Mouse (Mus musculus): Measurements from ENCODE around the gene Skap1. TPM values are rescaled to one million over a fixed set of nuclear protein-coding genes. Genes with fewer than 3 reads are reported as not detected.
A peak's percentile ranks its signal among the peaks of the same experiment; 100 is the strongest.

The Skap1 gene
- total and polyA plus RNA-seq, 3 experiments = 0.25 to 0.98 TPM; not detected in 1

DNA sequence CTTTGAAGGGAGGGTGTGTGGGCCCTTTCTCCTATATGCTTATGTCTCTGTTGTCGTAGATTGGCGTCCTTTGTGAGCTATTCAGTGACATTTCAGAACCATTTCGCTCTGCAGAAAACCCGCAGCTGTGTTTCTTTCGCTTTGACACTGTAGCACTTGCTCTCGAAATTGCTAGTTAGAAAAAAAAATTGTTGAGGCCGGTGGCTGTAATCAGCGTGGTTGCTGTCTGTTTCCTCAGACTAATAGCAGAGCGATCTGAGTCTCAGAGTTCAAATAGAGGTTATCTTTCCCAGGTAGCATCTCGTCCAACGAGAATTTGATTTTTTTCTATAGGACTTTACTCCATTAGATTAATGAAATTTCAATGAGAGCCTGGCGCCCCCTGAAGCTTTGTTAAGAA, 131.5 kb downstream of the Skap1 start:
- intact Hi-C loops (cut with DNase I) = no loop called here
- Histone ChIP-seq H3K36me3 (ENCODE audit: control insufficient read depth, insufficient read depth, low read length) (no peaks in the 10 kb centered on the region; the same call in 1 of the 2 replicates), H3K79me2 (replicated peaks; ENCODE audit: control insufficient read depth, insufficient read depth, low read length) (no peaks in the 10 kb centered on the region), H3K4me1 (ENCODE audit: control insufficient read depth, insufficient read depth, low read length) (no peaks in the 10 kb centered on the region), H3K27me3 (ENCODE audit: control insufficient read depth, insufficient read depth, low read length) (no peaks in the 10 kb centered on the region), H3K27ac (no peak overlapping the region), H3K4me3 (no peak overlapping the region), H3K9ac (ENCODE audit: low read depth, low read length) (no peak overlapping the region)
- WGBS = 53% methylated on average over 12 of the region's 12 CpGs
- DNase-seq = no peak
- TF ChIP-seq POLR2A (IDR thresholded peaks at IDR 0.05; ENCODE audit: insufficient read depth, low read depth, low read length) (no peak), CTCF (IDR thresholded peaks at IDR 0.05) (no peak), EP300 (IDR thresholded peaks at IDR 0.05; ENCODE audit: insufficient read depth, low read depth, low read length) (no peak)

DNA sequence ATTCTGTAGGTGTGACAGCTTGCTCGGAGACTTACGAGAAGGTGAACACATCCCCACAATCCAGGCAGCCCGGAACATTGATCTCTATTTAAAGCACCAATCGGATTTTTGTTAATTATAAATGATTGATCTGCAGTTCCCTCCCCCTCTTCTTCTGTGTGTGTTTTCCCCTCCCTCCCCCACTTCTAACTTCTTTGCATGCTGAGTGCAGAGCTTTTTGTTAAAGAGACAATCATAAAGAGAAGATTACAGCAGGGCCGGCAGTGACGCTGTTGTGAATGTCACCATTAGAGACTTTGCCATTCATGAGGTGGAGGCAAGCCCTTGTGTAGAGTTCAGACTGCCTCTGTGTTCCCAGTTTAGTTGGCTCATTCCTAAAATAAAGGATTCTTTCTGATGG, 131.9 kb downstream of the Skap1 start:
- Histone ChIP-seq H3K27ac (no peak overlapping the region), H3K36me3 (ENCODE audit: control insufficient read depth, insufficient read depth, low read length) (no peaks in the 10 kb centered on the region; the same call in 1 of the 2 replicates), H3K4me3 (no peak overlapping the region), H3K27me3 (ENCODE audit: control insufficient read depth, insufficient read depth, low read length) (no peaks in the 10 kb centered on the region), H3K79me2 (replicated peaks; ENCODE audit: control insufficient read depth, insufficient read depth, low read length) (no peaks in the 10 kb centered on the region), H3K9ac (ENCODE audit: low read depth, low read length) (no peak overlapping the region), H3K4me1 (ENCODE audit: control insufficient read depth, insufficient read depth, low read length) (no peaks in the 10 kb centered on the region)
- WGBS = 57% methylated on average over 6 of the region's 6 CpGs
- no peak for TF ChIP-seq EP300 (IDR thresholded peaks at IDR 0.05; ENCODE audit: insufficient read depth, low read depth, low read length)
- intact Hi-C loops (cut with DNase I) = no loop called here
- no peak for DNase-seq

DNA sequence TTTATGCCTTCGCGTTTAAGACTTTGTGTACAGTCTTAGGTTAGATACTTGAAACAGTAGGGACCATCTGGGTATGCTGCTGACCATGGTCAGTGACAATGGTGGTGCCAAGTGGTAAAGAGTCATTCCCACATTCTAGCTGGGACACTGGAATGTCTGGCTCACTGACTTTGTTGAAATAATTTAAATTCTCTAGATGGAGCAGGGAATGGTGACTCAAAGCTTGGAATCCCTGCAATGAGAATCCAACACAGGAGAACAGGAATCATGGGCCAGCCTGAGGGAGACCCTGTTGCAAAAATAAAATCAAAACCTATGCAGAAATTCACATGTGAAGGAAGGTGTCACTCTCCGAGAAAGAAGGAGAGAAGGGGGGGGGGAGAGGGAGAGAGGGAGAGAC, 138.4 kb downstream of the Skap1 start:
- no peaks in the 10 kb centered on the region; the same call in 1 of the 2 replicates for H3K27me3 ChIP-seq (ENCODE audit: control insufficient read depth, insufficient read depth, low read length)
- H3K9ac ChIP-seq (ENCODE audit: low read depth, low read length) = no peak overlapping the region
- no peak for DNase-seq
- H3K36me3 ChIP-seq (ENCODE audit: control insufficient read depth, insufficient read depth, low read length) = no peaks in the 10 kb centered on the region
- intact Hi-C loops (cut with DNase I) = no loop called here
- H3K79me2 ChIP-seq (replicated peaks; ENCODE audit: control insufficient read depth, insufficient read depth, low read length) = no peaks in the 10 kb centered on the region
- H3K4me1 ChIP-seq (ENCODE audit: control insufficient read depth, insufficient read depth, low read length) = peaks cover 2% of the 10 kb centered on the region; the same call in 1 of the 2 replicates
- no peak overlapping the region for H3K4me3 ChIP-seq
- TF ChIP-seq EP300 (IDR thresholded peaks at IDR 0.05; ENCODE audit: insufficient read depth, low read depth, low read length) (no peak), CTCF (IDR thresholded peaks at IDR 0.05) (no peak), POLR2A (IDR thresholded peaks at IDR 0.05; ENCODE audit: insufficient read depth, low read depth, low read length) (no peak)
- 79% methylated on average over 3 of the region's 3 CpGs for WGBS
- no peak overlapping the region for H3K27ac ChIP-seq

DNA sequence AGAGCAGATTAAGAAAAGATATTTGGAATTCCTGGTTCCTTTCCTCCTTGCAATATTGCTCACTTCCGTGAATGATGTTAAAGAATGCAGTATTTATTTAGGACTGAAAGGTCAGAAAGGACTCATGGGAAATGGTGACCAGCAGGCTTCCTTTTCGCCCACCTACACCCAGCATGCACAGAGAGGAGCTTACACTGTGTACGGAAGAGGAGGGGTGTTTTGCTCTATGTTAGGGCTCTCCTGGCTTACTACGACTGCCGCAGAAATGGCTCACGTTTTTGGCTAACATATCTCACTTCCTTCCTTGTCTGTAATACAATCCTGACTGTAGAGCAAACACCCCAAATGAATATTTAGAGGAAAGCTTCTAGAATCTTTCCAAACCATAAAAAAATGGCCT, 139.9 kb downstream of the Skap1 start:
- 34% methylated on average over 6 of the region's 6 CpGs for WGBS

DNA sequence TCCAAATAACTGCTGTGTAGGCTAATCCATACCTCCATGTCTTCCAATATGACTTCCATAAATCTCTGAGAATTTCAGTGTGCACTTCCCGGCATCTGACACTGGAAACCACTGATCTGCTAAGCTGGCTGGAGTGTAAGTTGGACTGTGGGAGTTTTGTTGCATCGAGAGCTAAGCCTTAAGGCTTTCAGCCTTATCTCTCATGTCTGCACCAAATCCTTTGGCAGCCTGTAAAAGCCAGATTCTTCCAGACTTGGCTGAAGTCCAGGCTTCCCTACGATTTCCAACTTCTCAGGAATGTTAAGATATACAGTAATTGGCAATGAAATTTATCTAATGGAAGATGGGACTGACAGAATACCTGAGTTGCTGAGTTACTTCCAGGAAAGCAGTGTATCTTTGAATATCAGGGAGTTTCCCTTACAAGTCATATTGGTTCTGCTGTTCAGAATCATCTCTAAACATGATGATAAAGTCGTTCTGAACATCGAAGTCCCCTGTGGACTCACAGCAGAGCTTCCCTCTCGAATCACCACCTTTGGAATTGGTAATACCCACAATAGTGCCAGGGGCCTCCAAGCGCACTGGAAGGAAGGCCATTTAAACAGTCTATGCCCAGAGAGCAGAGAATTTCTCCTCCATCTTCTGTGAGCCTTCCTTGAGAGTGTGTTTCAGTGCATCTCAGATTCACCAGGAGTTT, 140.5 kb downstream of the Skap1 start:
- intact Hi-C loops (cut with DNase I) = no loop called here

More for the DNA sequence above, 139.9 kb downstream of the Skap1 start:
- peaks cover 2% of the 10 kb centered on the region; the same call in 1 of the 2 replicates for H3K4me1 ChIP-seq (ENCODE audit: control insufficient read depth, insufficient read depth, low read length)
- no peak for DNase-seq
- no peaks in the 10 kb centered on the region for H3K79me2 ChIP-seq (replicated peaks; ENCODE audit: control insufficient read depth, insufficient read depth, low read length)
- no peak overlapping the region for H3K4me3 ChIP-seq
- no peak overlapping the region for H3K9ac ChIP-seq (ENCODE audit: low read depth, low read length)
- H3K36me3 ChIP-seq (ENCODE audit: control insufficient read depth, insufficient read depth, low read length) = no peaks in the 10 kb centered on the region
- peak overlapping the region; percentile 26 for H3K27ac ChIP-seq
- intact Hi-C loops (cut with DNase I) = no loop called here
- TF ChIP-seq EP300 (IDR thresholded peaks at IDR 0.05; ENCODE audit: insufficient read depth, low read depth, low read length) = no peak
- TF ChIP-seq POLR2A (IDR thresholded peaks at IDR 0.05; ENCODE audit: insufficient read depth, low read depth, low read length) = no peak
- no peaks in the 10 kb centered on the region; the same call in 1 of the 2 replicates for H3K27me3 ChIP-seq (ENCODE audit: control insufficient read depth, insufficient read depth, low read length)

DNA sequence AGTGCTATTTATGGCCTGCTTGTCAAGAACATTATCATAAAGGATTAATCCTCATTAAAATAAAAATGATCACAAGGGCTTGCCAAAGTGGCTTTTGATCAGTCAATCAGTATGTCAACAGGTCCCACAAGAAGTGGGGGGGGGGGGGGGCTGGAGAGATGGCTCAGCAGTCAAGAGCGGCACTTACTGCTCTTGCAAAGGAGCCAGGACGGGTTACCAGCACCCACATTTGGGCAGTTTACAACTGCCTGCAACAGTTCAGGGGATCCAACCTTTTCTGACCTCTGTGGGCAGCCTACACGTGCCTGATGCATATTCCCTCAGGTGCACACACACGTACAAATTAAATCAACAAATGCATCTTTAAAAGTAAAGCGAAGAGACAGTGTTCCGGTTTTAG, 141.1 kb downstream of the Skap1 start:
- intact Hi-C loops (cut with DNase I) = no loop called here
- Histone ChIP-seq H3K27ac (no peak overlapping the region), H3K36me3 (ENCODE audit: control insufficient read depth, insufficient read depth, low read length) (no peaks in the 10 kb centered on the region), H3K27me3 (ENCODE audit: control insufficient read depth, insufficient read depth, low read length) (no peaks in the 10 kb centered on the region; the same call in 1 of the 2 replicates), H3K79me2 (replicated peaks; ENCODE audit: control insufficient read depth, insufficient read depth, low read length) (no peaks in the 10 kb centered on the region), H3K9ac (ENCODE audit: low read depth, low read length) (no peak overlapping the region), H3K4me1 (ENCODE audit: control insufficient read depth, insufficient read depth, low read length) (peaks cover 2% of the 10 kb centered on the region; the same call in 1 of the 2 replicates), H3K4me3 (no peak overlapping the region)
- no peak for DNase-seq
- TF ChIP-seq CTCF (IDR thresholded peaks at IDR 0.05) (no peak), EP300 (IDR thresholded peaks at IDR 0.05; ENCODE audit: insufficient read depth, low read depth, low read length) (no peak), POLR2A (IDR thresholded peaks at IDR 0.05; ENCODE audit: insufficient read depth, low read depth, low read length) (no peak)
- 88% methylated on average over 6 of the region's 6 CpGs for WGBS

More for the DNA sequence above, 140.5 kb downstream of the Skap1 start:
- H3K27me3 ChIP-seq (ENCODE audit: control insufficient read depth, insufficient read depth, low read length) = no peaks in the 10 kb centered on the region; the same call in 1 of the 2 replicates
- WGBS = 26% methylated on average over 7 of the region's 7 CpGs
- TF ChIP-seq POLR2A (IDR thresholded peaks at IDR 0.05; ENCODE audit: insufficient read depth, low read depth, low read length) = no peak
- TF ChIP-seq CTCF (IDR thresholded peaks at IDR 0.05) = no peak
- no peak for TF ChIP-seq EP300 (IDR thresholded peaks at IDR 0.05; ENCODE audit: insufficient read depth, low read depth, low read length)
- no peak overlapping the region for H3K4me3 ChIP-seq
- H3K36me3 ChIP-seq (ENCODE audit: control insufficient read depth, insufficient read depth, low read length) = no peaks in the 10 kb centered on the region
- no peaks in the 10 kb centered on the region for H3K79me2 ChIP-seq (replicated peaks; ENCODE audit: control insufficient read depth, insufficient read depth, low read length)
- no peak for DNase-seq
- H3K9ac ChIP-seq (ENCODE audit: low read depth, low read length) = no peak overlapping the region
- H3K4me1 ChIP-seq (ENCODE audit: control insufficient read depth, insufficient read depth, low read length) = peaks cover 2% of the 10 kb centered on the region; the same call in 1 of the 2 replicates
- peak overlapping the region; percentile 26 for H3K27ac ChIP-seq
